Mouse (Mus musculus) hindbrain, embryonic 12.5 days (tissue): ENCODE measurements around the gene Twnk. TPM values are rescaled to one million over a fixed set of nuclear protein-coding genes. Genes with fewer than 3 reads are reported as not detected.

Experiments used
- ATAC-seq: fragments of 200-750 bp; cut with Nextera tagmentation; 2 replicates; pipeline ENCODE4 v1.8.0; 2017; ENCODE audit warnings: moderate TSS enrichment; ENCODE audit not compliant: low FRiP score
- H3K27ac ChIP-seq: fragments of 300-500 bp; sonication (generic); 2 replicates; pipeline ENCODE4 v1.5.1; 2016; ENCODE audit warnings: mild to moderate bottlenecking
- H3K27me3 ChIP-seq: fragments of 300-500 bp; sonication (generic); 2 replicates; pipeline ENCODE4 v1.6.1; 2016; ENCODE audit warnings: mild to moderate bottlenecking
- H3K36me3 ChIP-seq: fragments of 300-500 bp; sonication (generic); 2 replicates; pipeline ENCODE4 v1.6.1; 2016; ENCODE audit warnings: mild to moderate bottlenecking
- H3K4me1 ChIP-seq: fragments of 300-500 bp; sonication (generic); 2 replicates; pipeline ENCODE4 v1.6.1; 2016
- H3K4me2 ChIP-seq: fragments of 300-500 bp; sonication (generic); replicated peaks from 2 replicates; pipeline ENCODE4 v1.6.1; 2016; ENCODE audit warnings: mild to moderate bottlenecking
- H3K4me3 ChIP-seq: fragments of 300-500 bp; sonication (generic); 2 replicates; pipeline ENCODE4 v1.5.1; 2016; ENCODE audit warnings: mild to moderate bottlenecking
- H3K9ac ChIP-seq: fragments of 300-500 bp; sonication (generic); 2 replicates; pipeline ENCODE4 v1.6.1; 2016; ENCODE audit warnings: mild to moderate bottlenecking, moderate library complexity
- H3K9me3 ChIP-seq: fragments of 300-500 bp; sonication (generic); replicated peaks from 2 replicates; pipeline ENCODE4 v1.6.1; 2016; ENCODE audit warnings: mild to moderate bottlenecking
- WGBS: fragments of 180-500 bp; shearing (Covaris S2); methylation state at CpG from one replicate; pipeline ENCODE4 v1.1.7; 2016; 5-methylcytosine and 5-hydroxymethylcytosine counted together
- polyA plus RNA-seq: library from polyadenylated mRNA; unstranded; fragments of >200 nt; fragmentation: Nextera tagmentation; extraction: Ambion mirVana; gene quantifications from 2 replicates; pipeline ENCODE4 v1.2.1, GENCODE M21; 2016

Gene Twnk
- 19.7 and 21.7 TPM in 2 replicates for polyA plus RNA-seq

DNA sequence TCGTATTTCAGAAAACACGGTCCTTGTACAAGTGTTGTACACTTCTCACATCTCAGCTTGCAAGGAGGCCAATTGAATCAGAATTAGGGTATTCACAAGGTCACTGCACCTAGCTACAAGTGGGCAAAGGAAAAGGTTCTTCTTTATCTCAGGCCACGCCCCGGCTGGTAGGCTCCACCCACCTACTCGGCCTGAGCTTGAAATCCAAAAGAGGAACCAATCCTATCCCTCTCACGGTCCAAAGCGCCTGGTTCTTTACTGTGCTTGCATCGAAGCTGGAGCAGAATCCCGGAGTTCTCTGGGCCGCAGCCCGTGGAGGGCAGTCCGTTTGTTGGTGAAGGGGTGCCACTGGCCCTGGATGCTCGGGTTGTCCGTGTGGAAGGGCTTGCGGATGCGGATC, at the start of gene Twnk:
Gene Twnk, plus strand, starts transcription at position 220 of the 400 bp plus-strand sequence.
- peaks cover 52% of the 10 kb centered on the region for H3K36me3 ChIP-seq

DNA sequence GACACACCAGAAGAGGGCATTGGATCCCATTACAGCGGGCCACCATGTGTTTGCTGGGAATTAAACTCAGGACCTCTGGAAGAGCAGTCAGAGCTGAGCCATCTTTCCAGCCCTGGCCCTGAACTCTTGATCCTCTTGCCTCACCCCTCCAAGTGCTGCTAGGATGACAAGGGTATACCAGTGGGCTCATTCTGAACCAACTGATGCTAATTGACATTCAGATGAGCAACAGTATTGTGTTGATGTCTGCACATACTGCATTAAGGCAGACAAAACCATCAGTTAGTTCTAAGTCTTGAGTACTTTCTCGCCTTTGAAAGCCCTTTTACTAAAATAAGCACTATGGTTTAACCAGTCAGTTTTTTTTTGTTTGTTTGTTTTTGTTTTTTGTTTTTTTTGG, 45.8 kb upstream of the Twnk start:
- H3K4me2 ChIP-seq, result no peak overlapping the region
- no peak overlapping the region for H3K27ac ChIP-seq
- WGBS, result 99% methylated on average over 2 of the region's 2 CpGs
- H3K4me3 ChIP-seq, result no peak overlapping the region
- H3K9ac ChIP-seq, result no peak overlapping the region
- H3K27me3 ChIP-seq, result no peaks in the 10 kb centered on the region
- H3K4me1 ChIP-seq, result no peaks in the 10 kb centered on the region
- no peak for ATAC-seq
- no peaks in the 10 kb centered on the region for H3K9me3 ChIP-seq
- H3K36me3 ChIP-seq, result peaks cover 72% of the 10 kb centered on the region

More for the DNA sequence above, at the start of gene Twnk:
- Histone ChIP-seq H3K27me3 (no peaks in the 10 kb centered on the region), H3K4me2 (peak within 1 kb of the TSS; percentile 96), H3K27ac (peak within 1 kb of the TSS; percentile 84), H3K9ac (peak within 1 kb of the TSS; percentile 89), H3K9me3 (no peaks in the 10 kb centered on the region), H3K4me1 (peaks cover 20% of the 10 kb centered on the region), H3K4me3 (peak within 1 kb of the TSS; percentile 97)
- no peak for ATAC-seq
- WGBS, result 11% methylated on average over 16 of the region's 16 CpGs

DNA sequence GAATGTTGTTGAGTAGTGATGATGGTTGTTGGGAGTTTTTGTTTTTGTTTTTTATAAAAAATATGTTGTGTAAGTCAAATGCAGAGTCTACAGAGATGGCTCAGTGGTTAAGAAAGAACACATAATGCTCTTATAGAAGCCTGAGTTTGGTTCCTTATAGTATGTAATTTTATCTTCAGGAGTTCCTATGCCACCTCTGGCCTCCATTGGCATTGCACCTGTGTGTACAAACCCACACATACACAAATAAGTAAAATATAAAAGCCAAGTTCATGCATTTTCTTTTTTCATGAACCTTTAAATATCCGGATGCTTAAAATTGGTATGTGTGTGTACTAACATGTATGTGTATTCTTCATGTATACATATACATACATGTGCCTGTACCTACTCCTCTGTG, 39.5 kb upstream of the Twnk start:
- Histone ChIP-seq H3K4me2 (no peak overlapping the region), H3K4me1 (no peaks in the 10 kb centered on the region), H3K9ac (no peak overlapping the region), H3K27ac (no peak overlapping the region), H3K4me3 (no peak overlapping the region), H3K9me3 (no peaks in the 10 kb centered on the region), H3K27me3 (no peaks in the 10 kb centered on the region), H3K36me3 (peaks cover 77% of the 10 kb centered on the region)
- WGBS, result 97% methylated on average over 1 of the region's 1 CpGs
- no peak for ATAC-seq

DNA sequence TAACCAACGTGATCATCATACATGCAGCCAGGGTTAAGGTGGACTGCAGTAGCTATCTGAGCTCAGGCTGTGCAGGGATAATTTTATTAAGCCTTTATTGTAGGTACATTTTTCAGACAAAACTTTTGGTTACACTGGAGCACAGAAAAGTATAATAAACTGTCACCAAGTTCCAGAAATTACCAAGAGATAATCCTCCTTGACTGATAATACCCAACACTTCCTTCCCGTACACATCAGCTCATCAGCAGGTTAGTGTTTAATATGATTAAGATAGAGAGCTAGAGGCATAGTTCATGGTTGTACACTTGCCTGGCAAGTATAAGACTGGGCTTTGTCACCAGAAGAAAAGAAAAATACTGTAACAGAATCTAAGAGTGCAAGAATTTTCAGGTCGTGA, 37.1 kb upstream of the Twnk start:
- WGBS, result 94% methylated on average over 3 of the region's 3 CpGs
- Histone ChIP-seq H3K4me2 (no peak overlapping the region), H3K4me3 (no peak overlapping the region), H3K27me3 (no peaks in the 10 kb centered on the region), H3K9ac (no peak overlapping the region), H3K36me3 (peaks cover 81% of the 10 kb centered on the region), H3K9me3 (no peaks in the 10 kb centered on the region), H3K4me1 (no peaks in the 10 kb centered on the region), H3K27ac (no peak overlapping the region)
- ATAC-seq, result no peak

DNA sequence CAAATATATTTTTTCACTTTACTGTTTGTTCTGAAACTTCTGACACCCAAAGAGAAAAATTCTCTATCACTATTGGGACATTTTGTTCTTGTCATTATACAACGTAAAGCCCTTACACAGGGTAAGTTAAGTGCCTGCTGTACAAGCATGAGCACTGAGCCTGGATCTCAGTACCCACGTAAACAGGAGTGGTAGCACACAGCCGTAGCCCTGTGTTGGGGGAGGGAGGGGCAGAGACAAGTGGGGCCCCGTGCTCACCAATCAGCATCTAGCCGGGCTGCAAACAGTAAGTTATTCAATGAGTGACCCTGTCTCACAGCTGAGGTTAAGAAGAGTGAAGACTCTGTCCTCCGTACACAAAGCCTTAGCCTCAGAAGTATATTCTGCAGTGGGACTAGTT, 28.8 kb upstream of the Twnk start:
- Histone ChIP-seq H3K27me3 (no peaks in the 10 kb centered on the region), H3K4me1 (no peaks in the 10 kb centered on the region), H3K9me3 (no peaks in the 10 kb centered on the region), H3K9ac (no peak overlapping the region), H3K27ac (no peak overlapping the region), H3K4me2 (no peak overlapping the region), H3K36me3 (peaks cover 91% of the 10 kb centered on the region), H3K4me3 (no peak overlapping the region)
- WGBS, result 80% methylated on average over 6 of the region's 6 CpGs
- no peak for ATAC-seq

DNA sequence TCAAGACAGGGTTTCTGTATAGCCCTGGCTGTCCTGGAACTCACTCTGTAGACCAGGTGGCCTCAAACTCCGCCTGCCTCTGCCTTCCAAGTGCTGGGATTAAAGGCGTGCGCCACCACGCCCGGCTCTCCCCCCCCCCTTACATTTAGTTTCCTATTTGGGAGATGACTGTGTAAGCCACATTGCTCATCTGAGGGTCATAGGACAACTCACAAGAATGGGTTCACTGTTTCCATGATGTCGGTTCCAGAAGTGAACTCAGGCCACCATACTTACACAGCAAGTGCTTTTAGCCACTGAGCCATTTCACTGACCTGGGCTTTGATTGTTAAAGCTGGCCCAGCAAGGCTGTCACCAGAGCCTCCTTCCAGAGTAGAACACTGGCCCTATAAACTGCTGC, 28.3 kb upstream of the Twnk start:
- WGBS, result 96% methylated on average over 6 of the region's 6 CpGs
- H3K4me1 ChIP-seq, result no peaks in the 10 kb centered on the region
- no peak overlapping the region for H3K27ac ChIP-seq
- no peak overlapping the region for H3K9ac ChIP-seq
- H3K4me2 ChIP-seq, result no peak overlapping the region
- H3K27me3 ChIP-seq, result no peaks in the 10 kb centered on the region
- ATAC-seq, result no peak
- peaks cover 92% of the 10 kb centered on the region for H3K36me3 ChIP-seq
- no peak overlapping the region for H3K4me3 ChIP-seq
- no peaks in the 10 kb centered on the region for H3K9me3 ChIP-seq

DNA sequence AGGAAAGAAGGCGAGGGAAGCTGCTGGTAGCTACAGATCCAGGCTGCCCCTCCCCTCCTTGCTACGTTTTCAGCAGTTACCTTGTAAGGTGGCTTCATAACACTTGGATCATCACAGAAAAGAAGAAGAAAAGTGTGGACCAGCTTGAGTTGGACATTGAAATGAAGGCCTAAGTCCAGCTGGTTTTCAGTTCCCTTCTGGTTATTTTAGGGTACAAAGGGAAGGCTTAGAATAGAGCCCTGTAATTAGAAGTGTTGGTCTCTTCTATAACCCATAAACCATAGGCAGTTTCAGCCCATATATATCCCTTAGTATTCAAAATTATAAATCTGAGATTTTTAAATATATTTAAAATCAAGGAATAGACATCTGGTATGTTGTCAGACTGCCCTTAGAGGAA, 24.7 kb upstream of the Twnk start:
- Histone ChIP-seq H3K4me1 (no peaks in the 10 kb centered on the region), H3K36me3 (peaks cover 56% of the 10 kb centered on the region), H3K9me3 (no peaks in the 10 kb centered on the region), H3K9ac (no peak overlapping the region), H3K4me2 (no peak overlapping the region), H3K4me3 (no peak overlapping the region), H3K27me3 (no peaks in the 10 kb centered on the region), H3K27ac (no peak overlapping the region)
- ATAC-seq, result no peak
- WGBS, result 92% methylated on average over 2 of the region's 2 CpGs

DNA sequence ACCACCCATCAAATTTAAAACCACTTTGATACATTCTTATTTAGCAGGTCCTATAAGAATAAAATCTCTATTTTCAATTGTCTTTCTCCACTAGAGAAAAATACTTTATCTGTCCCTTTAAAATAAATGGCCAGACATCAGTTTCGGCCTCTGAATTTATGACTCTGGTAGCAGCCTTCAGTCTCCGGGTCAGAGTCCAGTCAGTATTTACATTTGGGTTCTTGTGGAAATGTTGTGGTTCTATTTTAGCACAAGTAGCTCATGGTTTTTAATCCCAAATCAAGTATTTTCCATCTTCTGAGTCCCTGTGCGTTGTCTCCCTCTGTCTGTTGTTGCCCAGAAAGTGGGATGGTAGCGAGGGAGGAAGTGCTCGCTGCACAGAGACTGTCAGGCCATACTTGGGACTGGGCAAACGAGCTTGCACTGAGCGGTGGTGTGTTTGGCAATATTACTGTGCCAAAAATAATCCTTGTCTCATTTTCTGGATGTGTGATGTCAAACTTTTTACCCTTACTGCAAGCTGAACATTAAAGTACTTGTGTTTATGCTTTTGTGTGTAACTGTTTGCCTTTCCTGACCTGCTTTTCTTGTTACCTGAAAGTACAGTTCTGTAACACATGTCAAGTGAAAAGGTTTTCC, 22.9 kb upstream of the Twnk start:
- no peak for ATAC-seq
- H3K9ac ChIP-seq, result no peak overlapping the region
- H3K27me3 ChIP-seq, result no peaks in the 10 kb centered on the region
- H3K4me2 ChIP-seq, result no peak overlapping the region
- H3K4me1 ChIP-seq, result no peaks in the 10 kb centered on the region
- H3K27ac ChIP-seq, result no peak overlapping the region
- H3K4me3 ChIP-seq, result no peak overlapping the region
- 86% methylated on average over 7 of the region's 7 CpGs for WGBS
- H3K9me3 ChIP-seq, result no peaks in the 10 kb centered on the region
- peaks cover 39% of the 10 kb centered on the region for H3K36me3 ChIP-seq

DNA sequence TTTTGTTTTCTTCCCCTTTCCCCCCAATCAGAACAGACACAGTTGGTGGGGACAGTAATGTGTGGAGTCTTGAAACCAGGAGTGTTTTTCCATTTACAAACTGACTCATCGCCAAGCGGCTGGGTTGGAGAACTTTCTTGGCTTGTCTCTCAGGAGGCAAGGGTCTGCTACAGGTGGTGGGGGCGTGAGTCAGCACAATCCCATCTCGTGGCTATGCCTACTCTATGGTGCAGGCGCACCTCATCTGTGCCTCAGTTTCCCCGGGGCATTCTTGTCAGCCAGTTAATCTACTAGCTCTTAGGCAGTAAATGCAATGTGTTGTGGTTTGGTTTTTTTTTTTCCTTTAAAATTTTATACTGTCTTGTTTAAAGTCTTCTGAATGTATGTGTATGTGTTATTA, 22.1 kb upstream of the Twnk start:
- H3K27me3 ChIP-seq, result no peaks in the 10 kb centered on the region
- no peak overlapping the region for H3K4me2 ChIP-seq
- no peak overlapping the region for H3K9ac ChIP-seq
- H3K36me3 ChIP-seq, result peaks cover 31% of the 10 kb centered on the region
- 92% methylated on average over 6 of the region's 6 CpGs for WGBS
- no peaks in the 10 kb centered on the region for H3K4me1 ChIP-seq
- H3K9me3 ChIP-seq, result no peaks in the 10 kb centered on the region
- no peak overlapping the region for H3K4me3 ChIP-seq
- no peak overlapping the region for H3K27ac ChIP-seq
- no peak for ATAC-seq

DNA sequence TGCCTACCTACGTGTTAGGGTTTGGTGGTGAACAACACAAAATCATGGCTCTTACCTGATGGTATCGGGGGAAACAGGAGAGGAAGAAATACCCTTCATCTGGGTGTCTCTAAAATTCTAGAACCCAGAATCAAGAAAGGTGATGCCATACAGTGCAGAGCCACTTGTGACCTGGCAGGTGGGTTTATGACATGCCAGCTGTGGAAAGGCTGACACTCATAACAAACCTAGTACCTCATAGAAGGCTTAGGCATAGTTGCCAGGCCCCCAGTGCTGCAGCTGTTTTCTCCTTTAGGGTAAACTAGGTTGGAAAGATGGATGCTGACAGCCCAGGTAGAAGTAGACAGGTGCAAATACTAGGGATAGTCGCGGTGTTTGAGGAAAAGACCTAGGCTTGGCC, 21.0 kb upstream of the Twnk start:
- peaks cover 22% of the 10 kb centered on the region for H3K36me3 ChIP-seq
- 97% methylated on average over 4 of the region's 4 CpGs for WGBS
- no peaks in the 10 kb centered on the region for H3K9me3 ChIP-seq
- no peak overlapping the region for H3K4me2 ChIP-seq
- H3K4me3 ChIP-seq, result no peak overlapping the region
- no peak for ATAC-seq
- no peak overlapping the region for H3K27ac ChIP-seq
- H3K9ac ChIP-seq, result no peak overlapping the region
- 0 out of 2 replicates have a peak, but pooled peaks cover 5% of the 10 kb centered on the region for H3K4me1 ChIP-seq
- no peaks in the 10 kb centered on the region for H3K27me3 ChIP-seq

DNA sequence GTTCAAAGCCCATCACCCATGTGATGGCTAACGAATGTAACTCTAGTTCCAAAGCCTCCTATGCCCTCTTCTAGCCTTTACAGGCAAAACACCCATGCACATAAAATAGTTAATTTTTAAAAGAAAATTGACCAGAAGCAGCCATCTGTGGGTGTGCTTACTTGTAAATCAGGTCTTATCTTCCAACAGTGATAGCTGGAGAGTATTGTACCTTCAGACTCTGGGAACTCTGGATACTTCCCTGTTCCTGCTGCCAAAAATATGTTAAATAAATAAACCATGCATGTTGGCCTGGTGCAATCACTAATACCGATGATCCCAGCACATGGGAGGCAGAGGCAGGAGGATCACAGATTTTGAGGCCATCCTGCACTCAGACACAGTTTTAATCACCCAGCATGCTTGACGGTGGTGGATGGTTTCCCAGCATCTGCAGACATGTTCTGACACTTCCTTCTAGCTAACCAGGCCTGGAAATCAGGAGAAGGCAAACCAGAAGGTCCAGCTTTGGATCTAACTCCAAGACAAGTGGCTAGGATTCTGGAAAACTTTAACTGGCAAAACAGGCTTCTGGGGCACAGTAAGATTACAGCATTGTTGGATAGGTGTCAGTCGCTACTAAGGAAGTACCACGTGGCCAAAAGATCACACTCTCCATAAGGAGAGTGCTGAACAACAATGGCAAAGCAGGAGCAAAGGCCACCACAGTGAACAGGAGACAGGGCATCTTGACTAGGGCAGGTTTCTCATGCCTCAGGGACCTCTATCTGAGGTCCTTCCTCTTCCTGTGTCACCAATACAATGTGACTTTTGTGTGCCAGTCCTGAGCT, 20.1 kb upstream of the Twnk start:
- no peak for ATAC-seq
- H3K36me3 ChIP-seq, result peaks cover 15% of the 10 kb centered on the region
- no peak overlapping the region for H3K4me2 ChIP-seq
- 63% methylated on average over 5 of the region's 5 CpGs for WGBS
- H3K9me3 ChIP-seq, result no peaks in the 10 kb centered on the region
- H3K4me3 ChIP-seq, result no peak overlapping the region
- H3K9ac ChIP-seq, result no peak overlapping the region
- H3K4me1 ChIP-seq, result peaks cover 15% of the 10 kb centered on the region
- no peaks in the 10 kb centered on the region for H3K27me3 ChIP-seq
- H3K27ac ChIP-seq, result no peak overlapping the region

DNA sequence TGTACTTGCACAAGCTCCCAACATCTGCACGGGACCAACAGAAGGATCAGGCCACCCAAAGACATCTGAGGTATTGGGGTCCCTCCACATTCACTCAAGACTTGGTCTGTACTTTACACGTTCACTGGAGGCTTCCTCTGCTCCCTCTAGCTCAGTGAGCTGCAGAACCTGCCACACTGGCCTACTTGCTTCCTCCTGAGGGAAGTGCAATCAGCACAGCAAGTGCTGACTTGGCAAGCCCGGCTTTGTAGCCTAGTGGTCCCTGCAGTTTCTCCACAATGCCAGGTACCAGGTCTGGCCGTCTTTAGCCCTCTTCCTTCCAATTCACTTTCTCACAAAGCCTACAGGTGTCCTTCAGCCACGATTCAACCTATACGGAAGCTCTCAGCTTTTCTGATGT, 18.5 kb upstream of the Twnk start:
- WGBS, result 70% methylated on average over 6 of the region's 6 CpGs
- no peak overlapping the region for H3K4me3 ChIP-seq
- peaks cover 30% of the 10 kb centered on the region for H3K4me1 ChIP-seq
- ATAC-seq, result no peak
- no peak overlapping the region for H3K27ac ChIP-seq
- H3K36me3 ChIP-seq, result 0 out of 2 replicates have a peak, but pooled peaks cover under 1% of the 10 kb centered on the region
- H3K27me3 ChIP-seq, result no peaks in the 10 kb centered on the region
- H3K9ac ChIP-seq, result no peak overlapping the region
- no peak overlapping the region for H3K4me2 ChIP-seq
- H3K9me3 ChIP-seq, result no peaks in the 10 kb centered on the region

DNA sequence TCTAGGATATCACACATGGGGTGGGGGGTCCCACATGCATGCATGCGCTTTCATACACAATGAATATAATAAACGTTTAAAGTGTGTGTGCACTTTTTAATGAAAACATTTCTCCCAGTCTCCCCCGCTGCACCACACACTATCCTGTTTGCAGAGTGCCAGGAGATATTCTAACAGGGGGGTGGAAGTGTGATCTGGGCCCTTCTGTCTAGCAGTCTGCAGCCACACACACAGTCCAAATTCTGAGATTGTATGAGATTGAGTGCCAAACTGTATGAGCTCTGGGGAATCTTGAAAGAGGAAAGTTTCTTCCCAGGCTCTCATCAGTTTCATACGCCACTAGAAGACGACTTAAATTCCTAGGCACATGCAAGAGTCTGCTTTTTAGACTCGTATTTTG, 17.6 kb upstream of the Twnk start:
- Histone ChIP-seq H3K9me3 (no peaks in the 10 kb centered on the region), H3K27me3 (no peaks in the 10 kb centered on the region), H3K4me1 (peaks cover 30% of the 10 kb centered on the region), H3K4me3 (no peak overlapping the region), H3K9ac (no peak overlapping the region), H3K27ac (no peak overlapping the region), H3K4me2 (no peak overlapping the region), H3K36me3 (0 out of 2 replicates have a peak, but pooled peaks cover under 1% of the 10 kb centered on the region)
- 66% methylated on average over 6 of the region's 6 CpGs for WGBS
- no peak for ATAC-seq
